Mouse (Mus musculus): ENCODE measurements around the gene Mars. TPM values are rescaled to one million over a fixed set of nuclear protein-coding genes. Genes with fewer than 3 reads are reported as not detected.

Mars gene
- polyA plus RNA-seq, 1 experiment = 155 TPM

DNA sequence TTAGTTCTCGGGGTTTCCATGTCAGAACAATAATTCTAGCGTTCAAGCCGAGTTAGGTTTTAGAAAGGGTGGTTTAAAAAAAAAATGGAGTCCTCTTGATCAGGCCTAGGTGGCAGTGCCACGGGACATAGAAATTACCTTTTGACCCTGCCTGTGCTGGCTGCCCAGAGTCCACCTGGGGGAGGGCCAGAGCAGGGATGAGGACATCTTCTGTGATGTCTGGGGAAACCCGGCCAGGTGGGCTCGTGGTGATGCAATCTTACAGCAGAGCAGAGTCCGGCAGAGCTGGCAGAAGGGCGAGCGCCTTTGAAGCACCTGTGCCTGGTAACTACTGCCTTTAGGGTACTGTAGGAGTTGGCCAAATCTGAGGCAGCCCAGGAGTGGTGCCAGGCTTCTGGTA lies 40.6 kb upstream of the Mars start:
- Histone ChIP-seq H3K4me3 (ENCODE audit: insufficient read depth, poor library complexity, severe bottlenecking) (no peak overlapping the region), H3K79me2 (ENCODE audit: control insufficient read depth, insufficient read depth) (no peaks in the 10 kb centered on the region), H3K79me3 (ENCODE audit: low read depth) (no peaks in the 10 kb centered on the region), H3ac (ENCODE audit: control insufficient read depth, insufficient read length, low read depth) (no peak overlapping the region), H3K36me3 (ENCODE audit: control insufficient read depth, insufficient read depth) (no peaks in the 10 kb centered on the region), H3K27me3 (ENCODE audit: control insufficient read depth, insufficient read depth, insufficient read length) (peaks cover 21% of the 10 kb centered on the region)
- no peak for TF ChIP-seq CEBPB (IDR thresholded peaks at IDR 0.05; ENCODE audit: low read depth)
- no peak for TF ChIP-seq USF1 (IDR thresholded peaks at IDR 0.05; ENCODE audit: low read depth)
- no peak for TF ChIP-seq MAX (IDR thresholded peaks at IDR 0.05)
- no peak for TF ChIP-seq CTCF (IDR thresholded peaks at IDR 0.05; ENCODE audit: control insufficient read depth, insufficient read depth, insufficient read length)
- no peak for TF ChIP-seq MYOG (IDR thresholded peaks at IDR 0.05; ENCODE audit: control insufficient read depth, extremely low read depth, insufficient read length)
- no peak for TF ChIP-seq FOSL1 (IDR thresholded peaks at IDR 0.05; ENCODE audit: insufficient read depth, low read length, poor library complexity, severe bottlenecking)
- TF ChIP-seq MYOD1 (IDR thresholded peaks at IDR 0.05; ENCODE audit: control insufficient read depth, insufficient read length, low read depth) = no peak

DNA sequence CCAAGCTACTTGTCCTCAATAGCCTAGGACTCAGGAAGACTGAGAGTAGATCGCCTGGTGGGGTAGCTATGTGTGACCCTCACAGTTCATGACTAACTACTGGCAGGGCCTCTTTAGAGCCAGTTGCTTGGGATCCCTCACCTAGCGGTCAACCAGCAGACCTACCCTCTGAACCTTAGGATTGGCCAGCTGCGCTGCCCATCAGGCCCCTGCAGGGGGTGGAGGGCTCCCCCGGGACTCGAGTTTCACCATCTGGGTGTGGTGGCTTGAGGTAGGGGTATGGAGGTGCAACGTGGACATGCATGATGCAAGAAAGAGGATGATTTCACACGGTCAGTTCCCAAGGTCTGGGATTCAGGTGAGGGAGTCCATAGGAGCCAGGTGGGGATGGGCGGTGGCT lies 40.1 kb upstream of the Mars start:
- Histone ChIP-seq H3K79me3 (ENCODE audit: low read depth) (no peaks in the 10 kb centered on the region), H3K36me3 (ENCODE audit: control insufficient read depth, insufficient read depth) (no peaks in the 10 kb centered on the region), H3K27me3 (ENCODE audit: control insufficient read depth, insufficient read depth, insufficient read length) (peaks cover 16% of the 10 kb centered on the region), H3ac (ENCODE audit: control insufficient read depth, insufficient read length, low read depth) (no peak overlapping the region), H3K79me2 (ENCODE audit: control insufficient read depth, insufficient read depth) (no peaks in the 10 kb centered on the region), H3K4me3 (ENCODE audit: insufficient read depth, poor library complexity, severe bottlenecking) (no peak overlapping the region)
- TF ChIP-seq USF1 (IDR thresholded peaks at IDR 0.05; ENCODE audit: low read depth) = no peak
- TF ChIP-seq CEBPB (IDR thresholded peaks at IDR 0.05; ENCODE audit: low read depth) = no peak
- TF ChIP-seq MYOD1 (IDR thresholded peaks at IDR 0.05; ENCODE audit: control insufficient read depth, insufficient read length, low read depth) = no peak
- no peak for TF ChIP-seq MAX (IDR thresholded peaks at IDR 0.05)
- TF ChIP-seq CTCF (IDR thresholded peaks at IDR 0.05; ENCODE audit: control insufficient read depth, insufficient read depth, insufficient read length) = no peak
- no peak for TF ChIP-seq MYOG (IDR thresholded peaks at IDR 0.05; ENCODE audit: control insufficient read depth, extremely low read depth, insufficient read length)
- no peak for TF ChIP-seq FOSL1 (IDR thresholded peaks at IDR 0.05; ENCODE audit: insufficient read depth, low read length, poor library complexity, severe bottlenecking)

DNA sequence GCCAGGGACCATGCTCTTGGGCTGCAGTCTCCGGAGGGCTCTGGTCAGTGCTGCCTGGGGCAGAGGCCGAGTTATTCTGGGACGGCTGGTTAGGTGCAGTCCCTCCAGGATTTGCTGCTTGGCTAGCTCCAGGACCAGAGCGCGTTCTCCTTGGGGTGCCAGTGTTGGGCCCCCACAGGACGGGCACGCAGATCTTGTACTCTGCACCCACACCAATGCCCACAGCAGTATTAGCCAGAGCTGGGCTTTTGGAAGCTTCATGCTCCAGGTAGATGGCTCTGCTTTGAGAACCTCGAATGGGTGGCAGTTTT lies 39.7 kb upstream of the Mars start:
- no peak overlapping the region for H3K4me3 ChIP-seq (ENCODE audit: insufficient read depth, poor library complexity, severe bottlenecking)
- H3K79me3 ChIP-seq (ENCODE audit: low read depth) = no peaks in the 10 kb centered on the region
- no peak overlapping the region for H3ac ChIP-seq (ENCODE audit: control insufficient read depth, insufficient read length, low read depth)
- H3K79me2 ChIP-seq (ENCODE audit: control insufficient read depth, insufficient read depth) = no peaks in the 10 kb centered on the region
- H3K27me3 ChIP-seq (ENCODE audit: control insufficient read depth, insufficient read depth, insufficient read length) = peaks cover 12% of the 10 kb centered on the region
- no peaks in the 10 kb centered on the region for H3K36me3 ChIP-seq (ENCODE audit: control insufficient read depth, insufficient read depth)
- no peak for TF ChIP-seq MAX (IDR thresholded peaks at IDR 0.05)
- no peak for TF ChIP-seq CEBPB (IDR thresholded peaks at IDR 0.05; ENCODE audit: low read depth)
- no peak for TF ChIP-seq CTCF (IDR thresholded peaks at IDR 0.05; ENCODE audit: control insufficient read depth, insufficient read depth, insufficient read length)
- no peak for TF ChIP-seq USF1 (IDR thresholded peaks at IDR 0.05; ENCODE audit: low read depth)
- TF ChIP-seq FOSL1 (IDR thresholded peaks at IDR 0.05; ENCODE audit: insufficient read depth, low read length, poor library complexity, severe bottlenecking) = no peak
- TF ChIP-seq MYOG (IDR thresholded peaks at IDR 0.05; ENCODE audit: control insufficient read depth, extremely low read depth, insufficient read length) = no peak
- TF ChIP-seq MYOD1 (IDR thresholded peaks at IDR 0.05; ENCODE audit: control insufficient read depth, insufficient read length, low read depth) = no peak

DNA sequence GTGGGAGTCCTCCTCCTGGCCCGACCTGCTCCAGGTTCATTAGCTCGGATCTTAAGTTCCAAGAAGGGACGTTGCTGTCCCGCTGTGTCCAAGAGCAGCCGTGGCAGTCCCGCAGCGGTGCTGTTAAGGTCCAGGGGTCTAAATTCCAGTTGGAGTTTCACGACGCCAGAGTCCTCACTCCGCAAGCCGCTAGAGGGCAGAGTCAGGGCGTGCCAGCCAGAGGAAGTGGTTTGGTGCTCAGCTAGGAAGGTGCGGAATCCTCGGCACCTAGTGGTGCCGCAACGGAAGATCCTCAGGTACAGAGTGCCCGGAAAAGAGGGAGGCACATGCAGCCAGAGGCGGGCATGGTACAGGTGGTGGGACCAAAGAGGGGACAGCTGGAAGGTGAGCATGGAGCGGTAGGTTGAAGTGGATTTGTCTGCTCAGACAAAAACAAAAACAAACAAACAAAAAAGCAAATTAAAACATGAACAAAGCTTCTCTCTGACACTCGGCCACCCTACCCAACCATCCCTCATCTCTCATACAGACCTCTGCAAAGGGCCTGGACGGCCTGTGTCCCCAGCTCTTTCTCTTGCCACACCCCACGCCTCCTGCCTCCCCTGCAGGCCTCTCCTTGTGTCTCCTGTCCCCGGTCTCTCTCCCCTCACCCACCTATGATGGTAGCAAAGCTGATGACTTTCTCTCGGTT lies 39.2 kb upstream of the Mars start:
- H3K4me3 ChIP-seq (ENCODE audit: insufficient read depth, poor library complexity, severe bottlenecking) = no peak overlapping the region
- no peaks in the 10 kb centered on the region for H3K79me3 ChIP-seq (ENCODE audit: low read depth)
- no peak for TF ChIP-seq USF1 (IDR thresholded peaks at IDR 0.05; ENCODE audit: low read depth)
- peak; percentile 73 for TF ChIP-seq CTCF (IDR thresholded peaks at IDR 0.05; ENCODE audit: control insufficient read depth, insufficient read depth, insufficient read length)
- no peak overlapping the region for H3ac ChIP-seq (ENCODE audit: control insufficient read depth, insufficient read length, low read depth)
- peaks cover 7% of the 10 kb centered on the region for H3K27me3 ChIP-seq (ENCODE audit: control insufficient read depth, insufficient read depth, insufficient read length)
- no peaks in the 10 kb centered on the region for H3K36me3 ChIP-seq (ENCODE audit: control insufficient read depth, insufficient read depth)
- H3K79me2 ChIP-seq (ENCODE audit: control insufficient read depth, insufficient read depth) = no peaks in the 10 kb centered on the region

DNA sequence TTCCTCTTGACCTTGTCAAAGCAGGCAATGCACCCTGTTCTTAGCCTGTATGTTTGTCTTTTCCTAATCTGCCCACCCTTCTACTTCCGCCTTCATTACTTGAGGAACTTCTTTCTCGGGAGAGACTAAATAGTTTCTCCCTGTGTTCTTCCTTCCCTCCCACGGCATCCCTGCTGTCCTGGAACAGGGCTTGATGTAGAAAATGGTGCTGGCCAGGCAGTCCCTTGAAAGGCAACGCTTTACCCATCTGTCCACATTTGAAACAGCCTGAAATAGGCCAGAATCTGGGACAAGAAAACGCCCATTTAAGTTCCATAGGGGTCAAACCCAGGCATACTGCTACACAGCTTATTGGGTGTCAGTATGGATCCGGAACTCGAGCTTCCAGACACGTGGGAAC lies 38.2 kb upstream of the Mars start:
- H3K27me3 ChIP-seq (ENCODE audit: control insufficient read depth, insufficient read depth, insufficient read length) = peaks cover 3% of the 10 kb centered on the region
- no peak overlapping the region for H3K4me3 ChIP-seq (ENCODE audit: insufficient read depth, poor library complexity, severe bottlenecking)
- no peaks in the 10 kb centered on the region for H3K79me2 ChIP-seq (ENCODE audit: control insufficient read depth, insufficient read depth)
- no peaks in the 10 kb centered on the region for H3K79me3 ChIP-seq (ENCODE audit: low read depth)
- no peaks in the 10 kb centered on the region for H3K36me3 ChIP-seq (ENCODE audit: control insufficient read depth, insufficient read depth)
- TF ChIP-seq CEBPB (IDR thresholded peaks at IDR 0.05; ENCODE audit: low read depth) (no peak), MAX (IDR thresholded peaks at IDR 0.05) (no peak), MYOD1 (IDR thresholded peaks at IDR 0.05; ENCODE audit: control insufficient read depth, insufficient read length, low read depth) (no peak), MYOG (IDR thresholded peaks at IDR 0.05; ENCODE audit: control insufficient read depth, extremely low read depth, insufficient read length) (no peak), CTCF (IDR thresholded peaks at IDR 0.05; ENCODE audit: control insufficient read depth, insufficient read depth, insufficient read length) (no peak), USF1 (IDR thresholded peaks at IDR 0.05; ENCODE audit: low read depth) (no peak), FOSL1 (IDR thresholded peaks at IDR 0.05; ENCODE audit: insufficient read depth, low read length, poor library complexity, severe bottlenecking) (no peak)
- no peak overlapping the region for H3ac ChIP-seq (ENCODE audit: control insufficient read depth, insufficient read length, low read depth)

DNA sequence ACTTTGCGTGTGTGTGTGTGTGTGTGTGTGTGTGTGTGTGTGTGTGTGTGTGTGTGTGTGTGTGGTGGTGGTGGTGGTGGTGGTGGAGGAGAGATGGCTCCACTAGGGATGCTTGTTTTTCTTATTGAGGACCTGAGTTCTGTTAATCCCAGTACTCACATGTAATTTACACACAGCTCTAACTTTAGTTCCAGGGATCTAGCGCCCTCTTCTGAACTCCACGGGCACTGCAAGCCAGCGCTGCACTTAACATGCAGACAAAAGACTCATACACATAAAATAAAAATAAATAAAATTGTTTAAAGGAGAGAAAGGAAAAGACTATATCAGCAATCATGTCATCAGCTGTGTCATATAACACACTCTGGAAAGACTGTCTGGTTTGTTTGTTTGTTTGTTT lies 37.4 kb upstream of the Mars start:
- Histone ChIP-seq H3K27me3 (ENCODE audit: control insufficient read depth, insufficient read depth, insufficient read length) (peaks cover 3% of the 10 kb centered on the region), H3K36me3 (ENCODE audit: control insufficient read depth, insufficient read depth) (no peaks in the 10 kb centered on the region), H3K4me3 (ENCODE audit: insufficient read depth, poor library complexity, severe bottlenecking) (no peak overlapping the region), H3K79me3 (ENCODE audit: low read depth) (no peaks in the 10 kb centered on the region), H3ac (ENCODE audit: control insufficient read depth, insufficient read length, low read depth) (no peak overlapping the region), H3K79me2 (ENCODE audit: control insufficient read depth, insufficient read depth) (no peaks in the 10 kb centered on the region)
- TF ChIP-seq MYOD1 (IDR thresholded peaks at IDR 0.05; ENCODE audit: control insufficient read depth, insufficient read length, low read depth) (no peak), USF1 (IDR thresholded peaks at IDR 0.05; ENCODE audit: low read depth) (no peak), FOSL1 (IDR thresholded peaks at IDR 0.05; ENCODE audit: insufficient read depth, low read length, poor library complexity, severe bottlenecking) (no peak), CEBPB (IDR thresholded peaks at IDR 0.05; ENCODE audit: low read depth) (no peak), MYOG (IDR thresholded peaks at IDR 0.05; ENCODE audit: control insufficient read depth, extremely low read depth, insufficient read length) (no peak), CTCF (IDR thresholded peaks at IDR 0.05; ENCODE audit: control insufficient read depth, insufficient read depth, insufficient read length) (no peak), MAX (IDR thresholded peaks at IDR 0.05) (no peak)

All from C2C12 (cell line).